Mouse (Mus musculus) liver, adult 10 weeks (tissue): ENCODE results near the gene Cisd2. TPM values are rescaled to one million over a fixed set of nuclear protein-coding genes. Genes with fewer than 3 reads are reported as not detected.

ENCODE experiments used
- polyA plus RNA-seq: library from polyadenylated mRNA; stranded (reverse); fragments of 350-450 nt; fragmentation: Illumina TruSeq; extraction: RNeasy Lipid Tissue Mini Kit (QIAGEN cat#74804); gene quantifications from one replicate; pipeline ENCODE4 v1.2.3, GENCODE M21; 2014; ENCODE audit warnings: low read depth, low replicate concordance

Cisd2 gene
- polyA plus RNA-seq: 53.5 TPM

DNA sequence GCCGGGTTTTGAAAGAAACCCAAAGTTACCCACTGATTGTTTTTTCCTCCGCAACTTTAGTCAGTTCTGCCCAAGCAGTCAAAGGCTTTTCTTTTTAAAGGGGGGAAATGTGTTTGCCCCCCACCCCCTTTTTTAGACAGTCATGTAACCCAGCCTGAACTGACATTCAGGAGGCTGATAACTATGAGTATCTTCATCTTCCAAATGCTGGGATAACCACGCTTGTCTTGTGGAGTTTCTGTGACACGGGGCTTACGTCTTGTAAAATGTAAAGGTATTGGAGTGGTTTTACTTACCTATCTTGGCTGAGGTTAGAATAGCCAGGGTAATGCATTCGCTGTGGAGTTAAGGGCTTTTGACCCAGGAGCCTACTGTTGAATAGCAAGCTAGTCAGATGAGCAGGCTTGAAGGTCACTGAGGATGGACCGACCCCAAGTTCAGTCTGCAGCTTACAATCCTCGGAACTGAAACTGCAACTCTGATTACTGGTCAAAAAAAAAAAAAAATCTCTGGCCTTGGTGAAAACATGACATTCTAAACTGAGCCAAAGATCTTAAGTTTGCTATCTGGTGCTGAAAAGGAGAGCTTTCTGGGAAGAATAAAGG is at the start of gene Cisd2:
Cisd2 (minus strand) TSS at position 318 of the 605 bp plus-strand sequence.

GRCm38 (mm10) chr3:135437758-135438495 is 14.2 kb upstream of the Cisd2 start, which contains the start of gene Ube2d3:
TSS of gene Ube2d3 (plus strand) at chr3:135438149.

Other genes with a start within 250 kb of the Cisd2 start
- gene Cenpe, start 211.4 kb downstream of the Cisd2 start, polyA plus RNA-seq: 1.0 TPM
- gene Bdh2, start 142.7 kb downstream of the Cisd2 start, polyA plus RNA-seq: 13.0 TPM
- gene Slc9b2, start 116.2 kb downstream of the Cisd2 start, polyA plus RNA-seq: not detected
- gene Slc9b1, start 75.9 kb downstream of the Cisd2 start, polyA plus RNA-seq: 0.50 TPM
- gene Ube2d3, start 14.2 kb upstream of the Cisd2 start, polyA plus RNA-seq: 831 TPM
- 9.9 TPM for gene Manba, start 61.7 kb upstream of the Cisd2 start, polyA plus RNA-seq